Mouse (Mus musculus): ENCODE measurements around the gene Adamts4.

Gene Adamts4

GRCm38 (mm10) chr1:171256937-171257548 is 6.8 kb downstream of the Adamts4 start:
- DNase-seq: peak; percentile 55

DNA sequence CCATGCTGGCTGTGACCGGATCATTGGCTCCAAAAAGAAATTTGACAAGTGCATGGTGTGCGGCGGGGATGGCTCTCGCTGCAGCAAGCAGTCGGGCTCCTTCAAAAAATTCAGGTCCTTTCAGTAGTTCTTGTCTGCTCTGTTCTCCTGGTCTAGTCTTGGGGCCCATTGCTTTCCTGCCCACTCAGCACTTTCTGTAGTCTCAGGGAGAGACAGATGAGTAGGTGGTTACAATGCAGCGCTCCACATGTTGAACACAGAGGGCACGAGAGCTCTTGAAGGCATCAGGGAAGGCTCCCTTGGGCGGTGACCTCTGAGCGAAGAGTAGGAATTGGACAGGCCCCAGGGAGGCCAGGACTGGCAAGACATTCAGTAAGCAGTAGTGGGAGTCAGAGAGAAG is 7.6 kb downstream of the Adamts4 start:
- no peak for DNase-seq

- DNase-seq: no peak
These were observed 8.7 kb downstream of the Adamts4 start for GRCm38 (mm10) chr1:171258921-171259320.

- DNase-seq: no peak
These were observed 10.1 kb downstream of the Adamts4 start for GRCm38 (mm10) chr1:171260316-171260715.

DNA sequence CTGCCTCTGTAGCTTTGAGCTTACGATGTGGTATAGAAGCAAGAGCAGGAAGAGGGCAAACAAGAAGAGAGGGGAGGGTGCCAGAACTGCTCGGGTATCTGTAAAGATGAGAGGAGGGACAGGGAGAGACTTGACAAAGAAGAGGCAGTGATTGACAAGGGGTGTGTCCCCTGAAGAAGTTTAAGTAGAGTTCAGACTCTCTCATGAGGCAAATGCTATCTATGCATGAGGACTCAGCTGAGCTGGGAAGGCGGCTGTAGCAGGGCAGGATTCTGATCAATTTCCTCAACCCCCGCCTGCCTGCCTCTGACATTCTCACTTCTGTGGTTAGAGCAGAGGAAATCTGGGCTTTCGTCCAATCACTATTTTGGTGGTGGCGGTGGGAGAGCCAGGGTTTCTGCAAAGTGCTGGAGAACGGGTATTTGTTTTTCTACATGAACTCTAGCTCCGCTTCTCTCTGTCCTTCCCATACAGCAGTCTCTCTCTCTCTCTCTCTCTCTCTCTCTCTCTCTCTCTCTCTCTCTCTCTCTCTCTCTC is 12.4 kb downstream of the Adamts4 start:
- DNase-seq: peak; percentile 90

- no peak for DNase-seq
These were observed 13.0 kb downstream of the Adamts4 start for GRCm38 (mm10) chr1:171263185-171263611.

GRCm38 (mm10) chr1:171263666-171264461 is 13.6 kb downstream of the Adamts4 start:
- no peak for DNase-seq

DNA sequence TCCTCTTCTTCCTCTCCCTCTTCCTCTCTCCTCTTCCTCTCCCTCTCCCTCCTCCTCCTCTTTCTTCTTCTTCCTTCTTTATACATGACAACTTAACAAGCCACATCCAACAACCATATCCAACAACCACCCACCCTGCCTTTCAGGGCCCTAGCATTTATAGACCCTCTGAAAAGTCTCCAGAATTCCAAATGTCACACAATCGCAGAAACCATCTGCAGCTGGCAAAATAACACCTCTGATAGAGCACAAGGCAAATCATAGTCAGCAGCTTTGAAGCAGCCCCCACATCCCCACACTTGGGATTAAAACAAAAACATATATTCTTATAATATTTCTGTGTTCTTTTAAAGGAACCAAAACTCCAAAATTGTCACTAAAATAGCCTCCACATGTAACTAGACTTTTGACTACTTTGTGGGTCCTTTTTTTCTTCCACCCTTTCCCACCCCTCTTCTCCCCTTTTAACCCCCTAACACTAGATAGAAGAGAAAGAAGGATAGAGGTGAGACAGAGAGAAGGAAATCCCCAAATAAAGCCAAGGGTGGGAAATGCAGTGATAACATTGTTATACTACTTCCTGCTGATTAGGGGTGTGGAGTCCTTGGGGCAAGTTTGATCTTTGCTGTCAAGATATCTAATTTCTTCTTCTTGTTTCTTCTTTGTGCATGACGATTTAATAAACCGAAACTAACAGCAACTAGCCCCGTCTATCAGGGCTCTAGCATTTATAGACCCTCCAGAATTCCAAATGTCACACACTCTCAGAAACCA is 15.9 kb downstream of the Adamts4 start:
- DNase-seq: no peak

DNA sequence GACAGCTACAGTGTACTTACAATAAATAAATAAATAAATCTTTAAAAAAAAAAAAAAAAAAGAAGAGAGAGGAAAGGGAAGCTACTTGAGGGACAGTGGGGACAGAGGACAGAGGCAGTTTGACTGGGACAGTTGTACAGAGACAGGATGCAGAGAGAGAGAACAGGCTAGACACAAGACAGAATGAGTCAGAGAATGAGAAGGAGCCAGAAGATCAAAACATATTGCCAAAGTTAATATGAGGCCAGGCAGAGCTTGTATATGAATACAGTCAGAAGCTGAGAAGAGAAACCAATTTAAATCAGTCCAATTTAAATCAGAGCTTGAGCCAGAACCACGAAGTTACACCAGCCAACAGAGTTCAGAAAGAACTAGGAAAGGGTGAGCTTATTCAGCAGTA is 18.1 kb downstream of the Adamts4 start:
- DNase-seq: no peak

DNA sequence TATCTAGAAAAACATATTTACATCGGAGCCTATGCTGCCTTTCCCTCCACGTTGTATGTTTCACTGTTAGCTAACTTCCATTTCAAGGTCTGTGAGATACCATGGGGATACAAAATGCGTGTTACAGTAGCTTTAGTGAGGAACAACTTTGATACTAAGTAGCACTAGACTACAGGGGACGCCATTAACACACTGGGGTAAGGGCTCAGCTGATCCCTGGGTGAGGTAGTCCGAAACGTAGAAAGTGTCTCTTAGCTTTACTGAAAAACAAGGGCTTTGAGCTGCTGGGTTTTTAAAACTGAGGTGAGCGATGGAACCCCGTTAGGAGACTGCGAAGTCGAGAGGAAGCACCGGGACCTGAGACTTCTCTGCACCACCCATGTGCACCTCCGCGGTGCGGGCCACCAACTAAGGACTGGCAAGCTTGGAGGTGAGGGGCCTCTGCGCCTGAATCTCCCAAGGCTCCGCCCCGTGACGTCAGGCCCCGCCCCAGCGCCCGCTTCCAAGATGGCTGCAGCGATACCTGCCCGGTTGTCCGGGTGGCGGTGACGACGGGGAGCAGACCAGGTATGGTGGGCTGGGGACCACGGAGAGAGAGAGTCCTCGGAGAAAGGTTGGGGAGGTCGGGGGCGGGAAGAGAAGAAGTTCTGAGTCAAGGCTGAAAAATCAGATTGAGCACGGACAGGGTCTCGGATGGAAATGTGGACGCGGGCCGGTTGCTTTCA is 19.8 kb downstream of the Adamts4 start, which contains the start of gene B4galt3:
Gene B4galt3 (plus strand): TSS at position 481 of the 725 bp plus-strand sequence.
- peak; percentile 95 for DNase-seq

DNA sequence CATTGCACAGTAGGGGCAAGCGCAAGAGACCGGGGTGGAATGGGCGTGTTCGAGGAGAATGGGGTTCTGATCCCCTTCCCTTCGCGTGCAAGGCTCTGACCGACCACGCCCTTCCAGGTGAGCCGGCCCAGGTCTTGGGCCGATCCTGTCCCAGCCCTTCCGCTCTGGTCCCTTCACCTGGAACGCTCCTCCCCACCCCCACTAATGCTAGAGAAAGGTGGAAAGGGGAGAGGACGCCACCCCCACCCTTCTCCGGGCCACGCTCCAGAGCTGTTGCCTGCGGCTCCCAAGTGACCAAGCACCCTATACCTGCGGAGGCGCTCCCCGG is 20.3 kb downstream of the Adamts4 start:
- DNase-seq: no peak

DNA sequence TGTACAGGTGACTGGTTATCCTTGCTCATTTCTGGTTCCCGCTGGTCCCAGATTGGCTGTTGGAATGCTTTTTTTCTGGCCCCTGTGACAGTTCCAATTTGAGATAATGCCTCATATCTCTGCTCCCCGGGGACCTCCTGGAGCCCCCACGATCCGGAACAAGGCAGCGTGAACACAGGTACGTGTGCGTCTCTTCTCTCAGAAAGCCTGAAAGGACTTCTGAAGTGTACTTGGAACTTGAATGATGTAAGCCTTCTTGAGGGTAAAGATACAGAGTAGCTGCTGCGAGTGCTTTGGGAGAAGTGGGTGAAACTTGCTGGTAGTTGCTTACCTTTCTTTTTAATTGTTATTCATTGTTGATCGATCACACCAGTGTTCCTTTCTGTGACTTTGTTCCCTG is 21.0 kb downstream of the Adamts4 start:
- no peak for DNase-seq

- DNase-seq: no peak
These were observed 21.4 kb downstream of the Adamts4 start for GRCm38 (mm10) chr1:171271622-171272021.

DNA sequence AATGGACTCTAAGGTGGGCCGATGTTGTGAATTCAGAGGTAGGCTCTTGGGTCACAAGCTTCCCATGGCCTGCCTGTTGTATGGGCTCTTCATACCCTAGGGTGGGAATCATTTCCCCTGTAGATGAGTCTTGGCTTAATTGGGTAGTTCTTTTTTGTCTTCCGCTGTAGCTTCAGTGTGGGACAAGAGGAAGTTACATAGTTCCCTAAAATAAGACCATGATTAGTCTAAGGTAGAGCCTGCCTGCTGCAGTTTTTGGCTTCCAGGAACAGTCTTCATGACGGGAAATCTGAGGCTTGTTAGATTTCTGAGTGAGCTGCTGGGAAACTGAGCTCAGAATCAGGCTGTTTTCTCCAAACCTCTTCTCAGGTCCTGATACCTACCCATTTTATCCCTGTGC is 21.9 kb downstream of the Adamts4 start:
- no peak for DNase-seq

DNA sequence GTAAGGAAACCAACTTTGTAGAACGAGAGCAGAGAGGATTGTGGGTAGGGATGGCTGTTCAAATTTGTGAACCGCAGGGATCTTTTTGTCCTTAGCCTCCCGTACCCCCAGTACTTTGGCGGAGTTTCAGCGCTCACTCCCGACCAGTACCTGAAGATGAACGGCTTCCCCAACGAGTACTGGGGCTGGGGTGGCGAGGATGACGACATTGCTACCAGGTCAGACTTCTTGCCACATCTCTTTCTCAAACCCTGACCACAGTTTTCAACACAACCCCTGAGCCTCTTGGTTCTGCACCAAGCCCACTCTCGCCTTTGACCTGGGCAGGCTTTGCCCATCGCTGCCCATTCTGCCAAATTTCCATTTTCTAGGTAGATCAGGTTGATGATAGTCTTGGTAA is 23.9 kb downstream of the Adamts4 start:
- no peak for DNase-seq

GRCm38 (mm10) chr1:171275144-171275734 is 25.0 kb downstream of the Adamts4 start:
- DNase-seq: no peak

- no peak for DNase-seq
These were observed 26.0 kb downstream of the Adamts4 start for GRCm38 (mm10) chr1:171276110-171276748.

- no peak for DNase-seq
These were observed 27.5 kb downstream of the Adamts4 start for GRCm38 (mm10) chr1:171277736-171278135.

DNA sequence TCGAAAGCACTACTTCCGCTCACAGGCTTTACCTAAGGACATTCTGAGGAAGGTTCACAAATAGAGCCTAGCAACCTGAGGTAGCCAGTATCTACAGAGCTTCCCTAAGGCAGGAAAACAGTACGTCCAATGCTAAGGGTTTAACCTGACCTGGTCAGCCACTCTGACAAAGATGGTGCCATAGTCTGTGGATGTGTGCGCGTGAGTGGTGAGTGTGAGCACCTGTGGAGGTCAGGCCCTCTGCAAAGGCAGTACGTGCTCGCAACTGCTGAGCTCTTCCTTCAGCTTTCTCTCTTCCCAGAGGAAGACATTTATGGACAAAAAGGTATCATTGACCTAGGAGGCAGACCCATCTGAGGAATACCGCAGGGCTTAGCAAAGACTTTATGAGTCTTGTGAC is 28.2 kb downstream of the Adamts4 start:
- DNase-seq: no peak

DNA sequence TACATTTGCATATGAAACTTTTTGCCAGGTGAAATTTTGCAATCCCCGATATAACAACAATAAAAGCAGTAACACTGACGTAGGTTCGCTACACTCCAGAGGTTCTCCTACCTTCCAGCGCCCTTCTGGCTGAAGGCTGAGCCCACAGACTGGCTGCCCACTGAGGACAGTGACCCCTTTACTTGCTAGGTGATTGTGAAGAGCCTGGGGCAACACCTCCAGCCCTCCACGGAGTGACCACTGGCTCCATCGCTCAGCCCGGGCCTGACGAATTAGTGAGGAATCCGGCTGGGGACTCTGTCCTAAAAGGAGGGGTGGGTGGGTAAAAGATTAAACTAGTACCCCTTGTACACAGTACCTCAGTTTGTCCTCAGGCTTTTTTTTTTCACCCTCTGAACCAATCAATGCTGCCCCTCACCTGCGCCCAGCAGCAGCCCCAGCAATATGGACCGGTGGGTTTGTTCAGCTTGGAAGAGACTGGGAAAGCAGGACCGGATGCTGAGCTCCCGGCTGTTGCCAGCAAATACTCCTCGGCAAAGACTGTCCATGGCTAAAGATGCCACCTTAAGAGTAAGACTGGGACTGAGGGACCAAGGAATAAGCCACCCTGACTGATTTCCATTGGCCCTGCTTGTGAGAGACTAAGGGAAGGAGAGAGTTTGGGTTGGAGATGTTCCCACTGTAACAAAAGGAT is 28.9 kb downstream of the Adamts4 start:
- DNase-seq: no peak

DNA sequence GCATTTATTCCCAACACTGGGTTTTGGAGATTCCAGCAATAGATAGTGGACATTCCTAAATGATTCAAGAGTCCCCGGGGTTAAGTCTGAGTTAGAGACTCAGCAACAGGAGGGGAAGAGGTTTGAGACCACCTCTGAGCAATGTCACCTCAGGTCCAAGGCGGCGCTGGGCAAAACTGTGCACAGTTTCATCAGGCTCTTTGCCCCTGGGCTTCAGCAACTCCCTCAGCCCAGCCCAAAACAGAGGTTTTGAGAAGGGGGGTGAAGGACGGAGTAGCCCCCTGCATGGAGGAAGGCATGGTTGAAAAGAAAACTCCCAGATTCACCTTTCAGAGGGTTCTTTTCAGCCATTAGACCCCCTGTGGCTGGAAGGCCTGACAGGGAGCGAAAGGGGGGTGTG is 29.5 kb downstream of the Adamts4 start:
- DNase-seq: no peak
